Mouse (Mus musculus): ENCODE results near the gene Rnaseh1.

Rnaseh1 gene

GRCm38 (mm10) chr12:28674038-28674720, 24.8 kb downstream of the Rnaseh1 start:
- DNase-seq: no peak

DNA sequence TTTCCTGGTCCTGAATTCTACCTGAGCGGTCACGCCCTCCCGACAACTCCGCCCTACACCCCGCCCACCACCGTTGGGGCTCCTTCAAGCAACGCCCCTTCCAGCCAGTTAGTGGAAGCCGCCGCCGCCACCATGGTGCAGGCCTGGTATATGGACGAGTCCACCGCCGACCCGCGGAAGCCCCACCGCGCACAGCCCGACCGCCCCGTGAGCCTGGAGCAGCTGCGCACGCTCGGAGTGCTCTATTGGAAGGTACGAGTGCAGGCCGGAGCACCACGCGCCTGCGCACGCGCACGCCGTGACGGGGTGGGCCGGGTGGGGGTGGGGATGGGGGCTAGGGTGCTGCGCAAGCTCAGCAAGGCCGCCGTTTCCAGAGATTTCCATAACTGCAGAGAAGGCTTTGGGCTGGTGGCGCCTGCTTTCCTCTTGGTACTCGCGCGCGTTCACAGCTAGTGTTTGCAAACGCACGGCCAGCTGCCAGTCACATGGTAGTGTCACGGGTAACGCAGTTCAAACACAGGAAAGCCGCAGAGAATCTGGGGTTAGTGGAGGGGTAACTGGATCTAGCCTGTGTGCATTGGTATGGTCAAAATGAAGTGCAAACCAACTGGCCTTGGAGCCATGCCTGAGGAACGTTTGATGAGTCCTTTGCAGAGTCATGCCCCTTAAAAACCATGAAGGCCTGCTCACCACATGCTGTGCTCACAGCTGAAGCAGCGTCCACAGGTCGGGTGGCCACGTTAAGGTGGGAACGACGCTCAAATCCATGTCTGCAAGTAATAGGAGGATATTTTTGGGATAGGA, 25.9 kb downstream of the Rnaseh1 start, which contains the start of gene Adi1:
Gene Adi1 (plus strand): TSS at position 111 of the 804 bp plus-strand sequence.
- DNase-seq: peak; percentile 84 to 88

DNA sequence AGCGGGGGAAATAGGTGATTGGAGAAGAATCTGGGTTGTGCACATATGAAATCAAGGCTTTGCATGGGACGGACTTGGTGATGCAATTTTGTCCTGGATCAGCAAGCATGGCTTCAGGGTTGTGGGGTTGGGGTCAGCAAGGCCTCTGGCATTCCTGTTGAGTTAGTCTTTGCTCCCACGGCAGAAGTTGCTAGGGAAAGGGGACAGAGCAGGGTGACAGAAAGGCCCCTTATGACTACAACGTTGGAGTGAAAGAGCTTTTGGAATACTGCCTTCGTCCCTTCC, 26.5 kb downstream of the Rnaseh1 start:
- DNase-seq: no peak

DNA sequence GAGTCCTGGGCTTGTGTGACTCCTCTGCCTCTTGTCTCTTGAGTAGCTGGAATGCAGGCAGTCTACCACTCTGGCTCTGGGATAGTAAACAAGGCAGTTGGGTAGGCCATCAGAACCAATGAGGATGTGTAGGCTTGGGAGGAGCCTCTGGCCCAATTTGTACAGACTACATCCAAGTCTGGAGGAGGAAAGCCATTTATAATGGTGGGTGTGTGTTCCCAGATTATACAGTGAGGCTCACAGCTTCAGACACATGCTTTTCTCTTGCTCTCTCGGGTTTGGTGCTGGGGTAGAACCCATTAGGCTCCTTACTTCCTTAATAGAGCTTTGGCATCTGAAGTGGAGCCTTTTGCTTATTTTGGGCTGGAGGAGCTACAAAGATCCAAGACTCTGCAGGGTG, 35.3 kb downstream of the Rnaseh1 start:
- DNase-seq: no peak

- no peak for DNase-seq
Observed at GRCm38 (mm10) chr12:28685771-28686170, 36.4 kb downstream of the Rnaseh1 start.

DNA sequence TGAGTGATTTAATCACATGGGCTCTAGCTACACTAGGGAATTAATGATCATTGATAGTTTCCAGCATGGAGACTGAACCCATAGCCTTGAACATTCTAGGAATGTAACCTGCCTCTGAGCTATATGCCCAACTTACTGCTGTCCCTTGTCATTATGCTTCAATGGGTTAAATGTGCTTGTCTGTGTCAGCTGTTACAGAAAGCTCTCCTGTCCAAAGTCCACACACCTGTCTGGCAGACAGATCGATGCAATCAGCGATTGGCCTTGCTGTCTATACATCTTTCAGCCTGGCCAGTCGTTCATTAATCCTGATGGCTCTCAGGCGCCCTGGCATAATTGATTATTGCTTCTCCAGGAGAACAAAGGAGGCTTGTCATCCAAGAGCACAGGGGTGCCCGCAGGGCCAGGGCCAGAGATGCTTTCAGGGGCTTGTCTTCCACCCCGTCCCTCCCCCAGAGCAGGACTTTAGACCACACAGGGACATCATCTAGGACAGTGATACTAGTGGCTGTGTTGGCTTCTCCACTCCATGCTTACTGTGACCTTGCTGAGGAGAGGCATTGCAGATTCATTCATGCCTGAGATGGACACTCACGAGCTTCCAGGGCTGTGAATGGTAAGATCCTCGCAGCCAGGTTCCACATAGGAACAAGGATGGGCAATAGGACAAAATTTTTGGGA, 36.9 kb downstream of the Rnaseh1 start:
- DNase-seq: no peak

- no peak for DNase-seq
Observed at GRCm38 (mm10) chr12:28688996-28689395, 39.6 kb downstream of the Rnaseh1 start.

- DNase-seq: no peak
Observed at GRCm38 (mm10) chr12:28690730-28691129, 41.3 kb downstream of the Rnaseh1 start.

DNA sequence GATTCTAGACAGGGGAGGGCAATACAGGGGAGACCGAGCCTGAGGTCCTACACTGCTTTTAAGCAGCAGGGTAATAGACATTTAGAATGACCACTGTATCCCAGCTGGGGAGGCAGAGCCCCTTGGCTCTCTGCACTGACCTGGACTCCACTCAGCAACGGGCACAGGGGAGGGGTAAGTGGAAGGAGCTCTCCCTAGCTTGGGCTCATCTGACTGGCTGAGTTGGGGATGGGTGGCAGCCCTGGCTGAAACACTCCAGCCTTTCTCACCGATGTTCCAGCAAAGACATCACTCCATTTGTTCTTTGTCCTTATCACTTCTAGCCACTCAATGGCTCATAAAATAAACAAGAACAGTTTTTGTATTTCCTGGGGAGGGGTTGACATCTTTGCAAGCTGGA, 44.3 kb downstream of the Rnaseh1 start:
- no peak for DNase-seq

- DNase-seq: no peak
Observed at GRCm38 (mm10) chr12:28694231-28694630, 44.8 kb downstream of the Rnaseh1 start.

GRCm38 (mm10) chr12:28694776-28695175, 45.4 kb downstream of the Rnaseh1 start:
- no peak for DNase-seq

GRCm38 (mm10) chr12:28697821-28698595, 48.6 kb downstream of the Rnaseh1 start:
- no peak for DNase-seq

DNA sequence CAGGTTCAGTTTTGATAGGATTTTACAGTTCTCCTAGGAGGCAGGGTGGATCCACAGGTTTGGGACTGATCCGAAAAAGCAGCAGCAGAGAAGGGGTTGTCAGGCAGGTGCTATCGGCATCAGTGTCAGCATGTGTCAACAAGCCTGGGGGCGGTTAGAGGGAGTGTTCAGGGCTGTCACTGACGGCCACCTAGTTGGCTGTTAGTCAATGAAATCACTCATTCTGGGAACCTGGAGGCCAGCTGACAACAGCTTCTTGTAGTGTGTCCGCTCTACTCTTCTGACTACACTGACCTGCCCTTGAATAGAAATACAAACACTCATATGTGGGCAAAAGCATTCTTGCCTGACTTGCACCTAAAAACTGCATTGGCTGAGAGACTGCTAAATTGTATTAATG, 49.7 kb downstream of the Rnaseh1 start:
- DNase-seq: no peak

GRCm38 (mm10) chr12:28699656-28700055, 50.3 kb downstream of the Rnaseh1 start:
- peak; percentile 89 to 90 for DNase-seq

GRCm38 (mm10) chr12:28700101-28700511, 50.7 kb downstream of the Rnaseh1 start:
- DNase-seq: peak; percentile 32 to 37

- peak; percentile 92 to 95 for DNase-seq
Observed at GRCm38 (mm10) chr12:28700561-28701025, 51.2 kb downstream of the Rnaseh1 start.

DNA sequence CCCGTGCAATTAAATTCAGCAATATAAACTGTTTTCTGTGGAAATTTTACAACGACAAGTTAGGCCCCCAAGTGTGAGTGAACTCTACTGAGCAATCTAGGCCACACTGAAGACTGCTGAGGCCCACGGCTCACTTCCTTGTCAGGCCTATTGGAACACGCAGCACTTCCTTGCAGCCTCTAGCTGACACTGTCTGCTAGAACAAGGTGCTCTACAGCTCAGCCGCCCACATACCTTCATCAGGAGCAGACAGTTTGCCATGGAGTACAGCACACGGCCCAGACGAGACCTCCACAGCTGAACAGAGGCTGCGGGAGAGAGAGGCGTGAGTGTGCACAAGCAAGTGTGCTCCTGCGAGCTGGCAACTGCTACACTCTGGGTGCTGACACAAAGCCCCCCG, 51.9 kb downstream of the Rnaseh1 start:
- peak in 1 of 2 experiments; percentile 29 for DNase-seq

GRCm38 (mm10) chr12:28704381-28704780, 55.0 kb downstream of the Rnaseh1 start:
- peak; percentile 22 to 43 for DNase-seq

GRCm38 (mm10) chr12:28705204-28705603, 55.8 kb downstream of the Rnaseh1 start:
- DNase-seq: no peak

GRCm38 (mm10) chr12:28708154-28708553, 58.8 kb downstream of the Rnaseh1 start:
- DNase-seq: no peak
